Mouse (Mus musculus) G1E (cell line): ENCODE measurements around the gene Tmem168. TPM values are rescaled to one million over a fixed set of nuclear protein-coding genes. Genes with fewer than 3 reads are reported as not detected.

Experiments used
- ATAC-seq: 2 replicates; pipeline ENCODE4 v1.8.0; 2016; ENCODE audit warnings: mild to moderate bottlenecking; ENCODE audit not compliant: insufficient number of reproducible peaks, poor library complexity, low FRiP score, severe bottlenecking; ENCODE audit errors: extremely low read depth
- DNase-seq: peaks from one replicate; pipeline ENCODE4 v3.0.0; 2012; ENCODE audit warnings: low spot score
- H3K27me3 ChIP-seq: 2 replicates; pipeline ENCODE4 v1.6.1; 2012; ENCODE audit warnings: mild to moderate bottlenecking, low read length, inconsistent platforms; ENCODE audit not compliant: insufficient read depth
- H3K36me3 ChIP-seq: replicated peaks from 2 replicates; pipeline ENCODE3; 2012; ENCODE audit warnings: mild to moderate bottlenecking, inconsistent platforms
- H3K4me1 ChIP-seq: 2 replicates; pipeline ENCODE4 v1.6.1; 2012; ENCODE audit warnings: low read depth, low read length, inconsistent platforms, mixed read lengths; ENCODE audit not compliant: insufficient read depth
- H3K4me3 ChIP-seq: 2 replicates; pipeline ENCODE4 v1.5.1; 2012; ENCODE audit warnings: low read depth, mild to moderate bottlenecking, inconsistent platforms, low read length, moderate library complexity, mixed read lengths
- H3K9me3 ChIP-seq: replicated peaks from 2 replicates; pipeline ENCODE4 v1.6.1; 2012; ENCODE audit warnings: inconsistent platforms
- CTCF ChIP-seq: IDR thresholded peaks from 2 replicates; pipeline ENCODE4 v1.5.1; 2012; ENCODE audit warnings: low read depth, low read length, inconsistent platforms, mixed read lengths
- GATA1 ChIP-seq: IDR thresholded peaks from 2 replicates; pipeline ENCODE4 v1.6.1; 2012; ENCODE audit warnings: borderline replicate concordance, low read length, inconsistent platforms, mixed read lengths
- GATA2 ChIP-seq: IDR thresholded peaks from 2 replicates; pipeline ENCODE4 v1.6.1; 2012; ENCODE audit warnings: low read depth, low read length, inconsistent platforms, borderline replicate concordance
- POLR2AphosphoS5 ChIP-seq: IDR thresholded peaks from 2 replicates; pipeline ENCODE4 v1.6.1; 2012; ENCODE audit warnings: low read depth, low read length, inconsistent platforms; ENCODE audit not compliant: insufficient replicate concordance
- TAL1 ChIP-seq: conservative IDR thresholded peaks from 2 replicates; pipeline ENCODE4 v1.6.1; 2012; ENCODE audit warnings: low read depth, low read length, inconsistent platforms, mixed read lengths
- polyA plus RNA-seq: library from polyadenylated mRNA; stranded (reverse); fragments of >175 nt; gene quantifications from 2 replicates; pipeline ENCODE4 v1.2.3, GENCODE M21; 2012
- total RNA-seq, 2 experiments: library from RNA; stranded (forward) in 1 of 2; stranded (reverse) in 1 of 2; fragments of 200-1000 nt in 1 of 2; fragments of >200 nt in 1 of 2; fragmentation: Nextera tagmentation in 1 of 2; gene quantifications; 2 replicates each; pipeline ENCODE4 v1.2.3; 2014 to 2017

The Tmem168 gene
- total RNA-seq (2014; fragmentation: Nextera tagmentation) (41.6 and 44.6 TPM in 2 replicates), total RNA-seq (2017) (44.1 and 50.0 TPM in 2 replicates), polyA plus RNA-seq (9.7 and 11.0 TPM in 2 replicates)

GRCm38 (mm10) chr6:13607621-13608493 lies at the start of gene Tmem168:
Tmem168 (minus strand) TSS chr6:13608100.
- DNase-seq, result peak; percentile 85
- H3K36me3 ChIP-seq, result peaks cover 17% of the 10 kb centered on the region
- TF ChIP-seq TAL1 (no peak), GATA1 (no peak), CTCF (no peak)
- no peaks in the 10 kb centered on the region for H3K9me3 ChIP-seq
- ATAC-seq, result peak; percentile 69
- H3K4me1 ChIP-seq, result peaks cover 35% of the 10 kb centered on the region
- H3K27me3 ChIP-seq, result no peaks in the 10 kb centered on the region
- H3K4me3 ChIP-seq, result peak within 1 kb of the TSS; percentile 90

GRCm38 (mm10) chr6:13654081-13654480 lies 46.2 kb upstream of the Tmem168 start:
- ATAC-seq (no peak), DNase-seq (no peak)
- TF ChIP-seq GATA1 (no peak), CTCF (no peak), TAL1 (no peak), POLR2AphosphoS5 (no peak), GATA2 (no peak)
- Histone ChIP-seq H3K36me3 (peaks cover 28% of the 10 kb centered on the region), H3K4me3 (no peak overlapping the region), H3K27me3 (no peaks in the 10 kb centered on the region), H3K9me3 (no peaks in the 10 kb centered on the region), H3K4me1 (no peaks in the 10 kb centered on the region)

- ATAC-seq, result no peak
- Histone ChIP-seq H3K4me1 (no peaks in the 10 kb centered on the region), H3K4me3 (no peak overlapping the region), H3K9me3 (no peaks in the 10 kb centered on the region), H3K27me3 (no peaks in the 10 kb centered on the region), H3K36me3 (peaks cover 36% of the 10 kb centered on the region)
- no peak for DNase-seq
- TF ChIP-seq GATA2, result no peak
- TF ChIP-seq GATA1, result no peak
- no peak for TF ChIP-seq CTCF
- no peak for TF ChIP-seq POLR2AphosphoS5
- no peak for TF ChIP-seq TAL1
Measured at GRCm38 (mm10) chr6:13652284-13652683, 44.4 kb upstream of the Tmem168 start.

- TF ChIP-seq CTCF (no peak), GATA2 (no peak), POLR2AphosphoS5 (no peak), GATA1 (no peak), TAL1 (no peak)
- DNase-seq (no peak), ATAC-seq (no peak)
- Histone ChIP-seq H3K36me3 (peaks cover 29% of the 10 kb centered on the region), H3K9me3 (no peaks in the 10 kb centered on the region), H3K4me3 (no peak overlapping the region), H3K27me3 (no peaks in the 10 kb centered on the region), H3K4me1 (no peaks in the 10 kb centered on the region)
Measured at GRCm38 (mm10) chr6:13650854-13651253, 43.0 kb upstream of the Tmem168 start.

- Histone ChIP-seq H3K9me3 (no peaks in the 10 kb centered on the region), H3K4me3 (no peak overlapping the region), H3K36me3 (peaks cover 27% of the 10 kb centered on the region), H3K27me3 (no peaks in the 10 kb centered on the region), H3K4me1 (no peaks in the 10 kb centered on the region)
- ATAC-seq, result no peak
- TF ChIP-seq CTCF, result no peak
- no peak for TF ChIP-seq POLR2AphosphoS5
- no peak for TF ChIP-seq GATA2
- TF ChIP-seq GATA1, result no peak
- no peak for TF ChIP-seq TAL1
- no peak for DNase-seq
Measured at GRCm38 (mm10) chr6:13648305-13648704, 40.4 kb upstream of the Tmem168 start.

GRCm38 (mm10) chr6:13636582-13636989 lies 28.7 kb upstream of the Tmem168 start:
- H3K9me3 ChIP-seq, result no peaks in the 10 kb centered on the region
- DNase-seq, result no peak
- no peak for ATAC-seq
- H3K36me3 ChIP-seq, result peaks cover 31% of the 10 kb centered on the region
- H3K27me3 ChIP-seq, result no peaks in the 10 kb centered on the region
- TF ChIP-seq TAL1 (no peak), CTCF (no peak), GATA1 (no peak), POLR2AphosphoS5 (no peak), GATA2 (no peak)
- H3K4me3 ChIP-seq, result no peak overlapping the region
- no peaks in the 10 kb centered on the region for H3K4me1 ChIP-seq
